In genomic region chr11:38122474-38122873, GRCm38 (mm10) we compare ENCODE assay signal across 19 mouse cellular contexts.
DNase-seq lines count a peak whose midpoint lies in the region; ATAC-seq and TF ChIP-seq lines count a peak whose summit lies in the region.
"Had no signal": no experiment of that assay in that cellular context is flagged by ENCODE, and none has a peak within 500 bp of the region (broad histone marks: within the 10 kb centered on the region; RNA-seq: fewer than 3 reads in every experiment).

No protein-coding gene starts in this region.

- no peaks in the 10 kb centered on the region for H3K36me3 ChIP-seq in kidney, embryonic 16.5 days (ENCODE audit: insufficient read depth, low read length)
- H3K36me3 ChIP-seq in lung, embryonic 15.5 days, result no peaks in the 10 kb centered on the region
- H3K36me3 ChIP-seq in C2C12 (ENCODE audit: control insufficient read depth, insufficient read depth) (no peaks in the 10 kb centered on the region), myocyte (ENCODE audit: control insufficient read depth, insufficient read depth) (no peaks in the 10 kb centered on the region)
- H3K36me3 ChIP-seq: embryonic facial prominence, embryonic 13.5 days; forebrain, embryonic 12.5 days; heart, embryonic 12.5 days; hindbrain, embryonic 10.5 days had no signal

- H3K4me2 ChIP-seq in kidney, embryonic 16.5 days (replicated peaks; ENCODE audit: low read depth, low read length), result no peak overlapping the region
- H3K4me2 ChIP-seq in lung, embryonic 15.5 days, result no peak overlapping the region
- H3K4me2 ChIP-seq in myocyte (ENCODE audit: low read depth), result peak overlapping the region; percentile 18
- H3K4me2 ChIP-seq: embryonic facial prominence, embryonic 13.5 days; forebrain, embryonic 12.5 days; heart, embryonic 12.5 days; hindbrain, embryonic 14.5 days had no signal

- 66% methylated on average over 1 of the region's 1 CpGs for WGBS in kidney, embryonic 16.5 days
- 46% methylated on average over 1 of the region's 1 CpGs for WGBS in lung, embryonic 15.5 days
- WGBS in lung, adult 2 months, result 63% methylated on average over 1 of the region's 1 CpGs

- no peaks in the 10 kb centered on the region for H3K4me1 ChIP-seq in kidney, embryonic 16.5 days (ENCODE audit: insufficient read depth, low read length)
- H3K4me1 ChIP-seq in lung, embryonic 15.5 days, result 0 out of 2 replicates have a peak, but pooled peaks cover 3% of the 10 kb centered on the region
- no peaks in the 10 kb centered on the region for H3K4me1 ChIP-seq in lung, adult 2 months (ENCODE audit: control insufficient read depth, insufficient read depth, low read length)
- H3K4me1 ChIP-seq: embryonic facial prominence, embryonic 13.5 days; heart, embryonic 12.5 days had no signal

- H3K79me3 ChIP-seq in C2C12 (ENCODE audit: low read depth), result no peaks in the 10 kb centered on the region

- 0 out of 2 replicates have a peak, but pooled peaks have one; percentile 35 for ATAC-seq in kidney, embryonic 16.5 days (ENCODE audit: low FRiP score, low TSS enrichment)
- peak; percentile 70; the same call in 1 of the 2 replicates for ATAC-seq in lung, embryonic 15.5 days (ENCODE audit: borderline replicate concordance, extremely low read depth, low FRiP score, low TSS enrichment)
- ATAC-seq: forebrain, embryonic 16.5 days had no signal

- H3K9me3 ChIP-seq in kidney, embryonic 16.5 days (ENCODE audit: low read length), result no peaks in the 10 kb centered on the region
- H3K9me3 ChIP-seq in lung, embryonic 15.5 days, result no peaks in the 10 kb centered on the region
- H3K9me3 ChIP-seq: embryonic facial prominence, embryonic 13.5 days; forebrain, embryonic 12.5 days; heart, embryonic 12.5 days; hindbrain, embryonic 10.5 days had no signal

- TF ChIP-seq POLR2A in lung, adult 2 months (IDR thresholded peaks at IDR 0.05; ENCODE audit: borderline replicate concordance, extremely low read depth, low read depth, low read length), result no peak
- TF ChIP-seq POLR2A in myocyte (IDR thresholded peaks at IDR 0.05; ENCODE audit: insufficient read length, low read depth), result no peak

- H3K9ac ChIP-seq in kidney, embryonic 16.5 days (replicated peaks; ENCODE audit: low read length), result no peak overlapping the region
- no peak overlapping the region for H3K9ac ChIP-seq in lung, embryonic 15.5 days
- H3K9ac ChIP-seq: embryonic facial prominence, embryonic 13.5 days; forebrain, embryonic 12.5 days; heart, embryonic 12.5 days; hindbrain, embryonic 14.5 days had no signal

- no peak overlapping the region for H3ac ChIP-seq in C2C12 (ENCODE audit: control insufficient read depth, insufficient read length, low read depth)
- H3ac ChIP-seq in myocyte (ENCODE audit: control insufficient read depth, insufficient read length), result no peak overlapping the region

- H3K27me3 ChIP-seq in kidney, embryonic 16.5 days (ENCODE audit: insufficient read depth, low read length), result no peaks in the 10 kb centered on the region
- H3K27me3 ChIP-seq in lung, embryonic 15.5 days, result no peaks in the 10 kb centered on the region
- H3K27me3 ChIP-seq in C2C12 (ENCODE audit: control insufficient read depth, insufficient read depth, insufficient read length) (no peaks in the 10 kb centered on the region), myocyte (ENCODE audit: control insufficient read depth, insufficient read depth, insufficient read length) (no peaks in the 10 kb centered on the region)
- H3K27me3 ChIP-seq: embryonic facial prominence, embryonic 13.5 days; forebrain, embryonic 12.5 days; heart, embryonic 12.5 days had no signal

- no peak overlapping the region for H3K4me3 ChIP-seq in kidney, embryonic 16.5 days (ENCODE audit: low read length)
- no peak overlapping the region for H3K4me3 ChIP-seq in lung, embryonic 15.5 days
- no peak overlapping the region for H3K4me3 ChIP-seq in lung, adult 2 months (replicated peaks; ENCODE audit: extremely low read depth, low read depth, low read length)
- no peak overlapping the region for H3K4me3 ChIP-seq in C2C12 (ENCODE audit: insufficient read depth, poor library complexity, severe bottlenecking)
- H3K4me3 ChIP-seq in myocyte, result no peak overlapping the region
- H3K4me3 ChIP-seq: embryonic facial prominence, embryonic 13.5 days; forebrain, embryonic 12.5 days; heart, embryonic 12.5 days; hindbrain, embryonic 10.5 days had no signal

- no peak for TF ChIP-seq CTCF in lung, adult 2 months (IDR thresholded peaks at IDR 0.05; ENCODE audit: insufficient read depth, low read length)
- no peak for TF ChIP-seq CTCF in C2C12 (IDR thresholded peaks at IDR 0.05; ENCODE audit: control insufficient read depth, insufficient read depth, insufficient read length)

- H3K79me2 ChIP-seq in C2C12 (ENCODE audit: control insufficient read depth, insufficient read depth), result no peaks in the 10 kb centered on the region
- no peaks in the 10 kb centered on the region for H3K79me2 ChIP-seq in myocyte (ENCODE audit: control insufficient read depth, insufficient read depth)

- no peak overlapping the region for H3K27ac ChIP-seq in kidney, embryonic 16.5 days (ENCODE audit: low read length)
- no peak overlapping the region for H3K27ac ChIP-seq in lung, embryonic 15.5 days
- H3K27ac ChIP-seq: embryonic facial prominence, embryonic 13.5 days; forebrain, embryonic 12.5 days; hindbrain, embryonic 10.5 days; hindbrain, embryonic 14.5 days had no signal

- DNase-seq in kidney, postnatal 36 days, result no peak
- DNase-seq in lung, adult 2 months, result no peak
- DNase-seq in adipocyte (ENCODE audit: low spot score), result no peak
- DNase-seq: adrenal gland, postnatal 14 days; B cell, adult 2 months; cerebellum, adult 11-12 months; cerebellum, adult 9-11 months; cerebellum, postnatal 36 days; gastrocnemius, postnatal 25 days had no signal

TF ChIP-seq in C2C12, 6 proteins besides CTCF, POLR2A, EP300 and RAD21:
- TF ChIP-seq MAX (IDR thresholded peaks at IDR 0.05) (no peak), USF1 (IDR thresholded peaks at IDR 0.05; ENCODE audit: low read depth) (peak; percentile 69)

TF ChIP-seq in myocyte, 11 proteins besides CTCF, POLR2A, EP300 and RAD21:
- TF ChIP-seq MAX (IDR thresholded peaks at IDR 0.05; ENCODE audit: low read depth) (no peak), E2F4 (IDR thresholded peaks at IDR 0.05; ENCODE audit: insufficient read depth) (no peak), SRF (IDR thresholded peaks at IDR 0.05; ENCODE audit: control insufficient read depth, insufficient read length, low read depth) (no peak), USF1 (IDR thresholded peaks at IDR 0.05; ENCODE audit: low read depth) (peak; percentile 85), TCF3 (IDR thresholded peaks at IDR 0.05; ENCODE audit: insufficient read length, low read depth) (no peak), REST (IDR thresholded peaks at IDR 0.05; ENCODE audit: insufficient read depth, insufficient read length) (no peak), CEBPB (IDR thresholded peaks at IDR 0.05; ENCODE audit: insufficient read depth, poor library complexity, severe bottlenecking) (no peak)
